Mouse (Mus musculus) splenic B cell, adult 2 months (primary cell): Measurements from ENCODE around the gene Cfdp1.

ENCODE experiments used
- DNase-seq: peaks from one replicate; pipeline ENCODE4 v3.0.0-alpha.2; 2011; ENCODE audit warnings: low read depth, low spot score
- H3K27me3 ChIP-seq: 2 replicates; pipeline ENCODE4 v1.6.1; 2012; ENCODE audit warnings: mild to moderate bottlenecking, low read length, moderate library complexity, mixed read lengths; ENCODE audit not compliant: control insufficient read depth, poor library complexity, insufficient read depth, severe bottlenecking
- H3K36me3 ChIP-seq: 2 replicates; pipeline ENCODE4 v1.6.1; 2012; ENCODE audit warnings: mild to moderate bottlenecking, low read length, moderate library complexity, mixed read lengths; ENCODE audit not compliant: control insufficient read depth, poor library complexity, insufficient read depth, severe bottlenecking

The Cfdp1 gene

GRCm38 (mm10) chr8:111801456-111801855 is 52.6 kb downstream of the Cfdp1 start:
- Histone ChIP-seq H3K36me3 (peaks cover 6% of the 10 kb centered on the region; the same call in 1 of the 2 replicates), H3K27me3 (no peaks in the 10 kb centered on the region)
- no peak for DNase-seq

GRCm38 (mm10) chr8:111796528-111796927 is 57.6 kb downstream of the Cfdp1 start:
- DNase-seq = no peak
- H3K27me3 ChIP-seq = no peaks in the 10 kb centered on the region
- H3K36me3 ChIP-seq = peaks cover 1% of the 10 kb centered on the region; the same call in 1 of the 2 replicates

GRCm38 (mm10) chr8:111793324-111793917 is 60.7 kb downstream of the Cfdp1 start:
- DNase-seq = no peak
- H3K36me3 ChIP-seq = peaks cover 1% of the 10 kb centered on the region; the same call in 1 of the 2 replicates
- H3K27me3 ChIP-seq = no peaks in the 10 kb centered on the region

GRCm38 (mm10) chr8:111789639-111790038 is 64.5 kb downstream of the Cfdp1 start:
- no peak for DNase-seq
- no peaks in the 10 kb centered on the region for H3K36me3 ChIP-seq
- H3K27me3 ChIP-seq = no peaks in the 10 kb centered on the region

GRCm38 (mm10) chr8:111789200-111789599 is 64.9 kb downstream of the Cfdp1 start:
- Histone ChIP-seq H3K36me3 (no peaks in the 10 kb centered on the region), H3K27me3 (no peaks in the 10 kb centered on the region)
- DNase-seq = no peak

GRCm38 (mm10) chr8:111788497-111788896 is 65.6 kb downstream of the Cfdp1 start:
- no peaks in the 10 kb centered on the region for H3K27me3 ChIP-seq
- DNase-seq = no peak
- H3K36me3 ChIP-seq = no peaks in the 10 kb centered on the region

GRCm38 (mm10) chr8:111788085-111788484 is 66.0 kb downstream of the Cfdp1 start:
- Histone ChIP-seq H3K36me3 (no peaks in the 10 kb centered on the region), H3K27me3 (no peaks in the 10 kb centered on the region)
- no peak for DNase-seq

- DNase-seq = no peak
Measured at GRCm38 (mm10) chr8:111787683-111788082, 66.4 kb downstream of the Cfdp1 start.

GRCm38 (mm10) chr8:111786701-111787588 is 67.1 kb downstream of the Cfdp1 start:
- 0 out of 2 replicates have a peak, but pooled peaks cover 2% of the 10 kb centered on the region for H3K36me3 ChIP-seq
- no peak for DNase-seq
- no peaks in the 10 kb centered on the region for H3K27me3 ChIP-seq

More at GRCm38 (mm10) chr8:111787683-111788082, 66.4 kb downstream of the Cfdp1 start:
- 0 out of 2 replicates have a peak, but pooled peaks cover 2% of the 10 kb centered on the region for H3K36me3 ChIP-seq
- no peaks in the 10 kb centered on the region for H3K27me3 ChIP-seq

GRCm38 (mm10) chr8:111786116-111786515 is 68.0 kb downstream of the Cfdp1 start:
- no peak for DNase-seq
- 0 out of 2 replicates have a peak, but pooled peaks cover 2% of the 10 kb centered on the region for H3K36me3 ChIP-seq
- H3K27me3 ChIP-seq = no peaks in the 10 kb centered on the region

GRCm38 (mm10) chr8:111782671-111783394 is 71.3 kb downstream of the Cfdp1 start:
- Histone ChIP-seq H3K36me3 (peaks cover 5% of the 10 kb centered on the region), H3K27me3 (no peaks in the 10 kb centered on the region)
- DNase-seq = no peak

GRCm38 (mm10) chr8:111782161-111782560 is 71.9 kb downstream of the Cfdp1 start:
- Histone ChIP-seq H3K36me3 (peaks cover 5% of the 10 kb centered on the region), H3K27me3 (no peaks in the 10 kb centered on the region)
- no peak for DNase-seq

GRCm38 (mm10) chr8:111780697-111781424 is 73.2 kb downstream of the Cfdp1 start:
- Histone ChIP-seq H3K27me3 (no peaks in the 10 kb centered on the region), H3K36me3 (peaks cover 7% of the 10 kb centered on the region)
- no peak for DNase-seq

- DNase-seq = no peak
- no peaks in the 10 kb centered on the region for H3K27me3 ChIP-seq
- peaks cover 7% of the 10 kb centered on the region for H3K36me3 ChIP-seq
Measured at GRCm38 (mm10) chr8:111779690-111780089, 74.4 kb downstream of the Cfdp1 start.
